Mouse (Mus musculus) lung, postnatal 0 days (tissue): ENCODE measurements around the gene Hist2h4. TPM values are rescaled to one million over a fixed set of nuclear protein-coding genes. Genes with fewer than 3 reads are reported as not detected.
"Not testable (repeated sequence)": the region's sequence is repeated elsewhere in the genome, so short reads cannot be mapped to it uniquely, and the experiment has no call there.

ENCODE experiments used
- ATAC-seq: fragments of 200-750 bp; cut with Nextera tagmentation; 2 replicates; pipeline ENCODE4 v1.8.0; 2017; ENCODE audit warnings: moderate library complexity
- DNase-seq: peaks from one replicate; pipeline ENCODE4 v3.0.0-alpha.2; 2016; ENCODE audit warnings: low spot score
- H3K27ac ChIP-seq: fragments of 300-500 bp; sonication (generic); 2 replicates; pipeline ENCODE4 v1.5.1; 2014; ENCODE audit warnings: antibody characterized with exemption, mild to moderate bottlenecking, low read length, mixed read lengths
- H3K27me3 ChIP-seq: fragments of 300-500 bp; sonication (generic); replicated peaks from 2 replicates; pipeline ENCODE4 v1.6.1; 2014; ENCODE audit warnings: low read length, mixed read lengths; ENCODE audit not compliant: insufficient read depth
- H3K36me3 ChIP-seq: fragments of 300-500 bp; sonication (generic); 2 replicates; pipeline ENCODE4 v1.6.1; 2014; ENCODE audit warnings: low read length, mixed read lengths; ENCODE audit not compliant: insufficient read depth
- H3K4me1 ChIP-seq: fragments of 300-500 bp; sonication (generic); 2 replicates; pipeline ENCODE4 v1.6.1; 2014; ENCODE audit warnings: antibody characterized with exemption, low read depth, low read length, mixed read lengths; ENCODE audit not compliant: insufficient read depth
- H3K4me2 ChIP-seq: fragments of 300-500 bp; sonication (generic); replicated peaks from 2 replicates; pipeline ENCODE4 v1.6.1; 2014; ENCODE audit warnings: low read depth, mild to moderate bottlenecking, low read length, moderate library complexity, mixed read lengths
- H3K4me3 ChIP-seq: fragments of 300-500 bp; sonication (generic); 2 replicates; pipeline ENCODE4 v1.5.1; 2014; ENCODE audit warnings: low read depth, low read length
- H3K9ac ChIP-seq: fragments of 300-500 bp; sonication (generic); replicated peaks from 2 replicates; pipeline ENCODE4 v1.6.1; 2014; ENCODE audit warnings: low read depth, mild to moderate bottlenecking
- H3K9me3 ChIP-seq: fragments of 300-500 bp; sonication (generic); 2 replicates; pipeline ENCODE4 v1.6.1; 2016; ENCODE audit warnings: low read length, mixed read lengths
- CTCF ChIP-seq: IDR thresholded peaks from 2 replicates; pipeline ENCODE4 v1.5.1; 2016; ENCODE audit warnings: antibody characterized with exemption, mild to moderate bottlenecking
- EP300 ChIP-seq: IDR thresholded peaks from 2 replicates; pipeline ENCODE4 v1.6.1; 2016; ENCODE audit warnings: antibody characterized with exemption, mild to moderate bottlenecking, control low read depth
- WGBS: fragments of 180-500 bp; shearing (Covaris S2); extraction: QIAGEN DNeasy Blood & Tissue Kit; methylation state at CpG from one replicate; pipeline ENCODE4 v1.1.7; 2014; 5-methylcytosine and 5-hydroxymethylcytosine counted together
- polyA plus RNA-seq: library from polyadenylated mRNA; unstranded; fragments of >200 nt; fragmentation: Nextera tagmentation; extraction: Ambion mirVana; gene quantifications from 2 replicates; pipeline ENCODE4 v1.2.1, GENCODE M21; 2015

The Hist2h4 gene
- polyA plus RNA-seq, 1 experiment from 2014 or later, result 9.8 TPM

- H3K27me3 ChIP-seq, ATAC-seq, H3K27ac ChIP-seq, H3K36me3 ChIP-seq, DNase-seq, H3K4me2 ChIP-seq, H3K4me3 ChIP-seq, H3K9ac ChIP-seq, H3K4me1 ChIP-seq, H3K9me3 ChIP-seq: not testable (repeated sequence)
- WGBS, result 87% methylated on average over 11 of the region's 11 CpGs
- TF ChIP-seq CTCF, result peak; percentile 89
Observed at GRCm38 (mm10) chr3:96287334-96287733, 24.2 kb upstream of the Hist2h4 start.

GRCm38 (mm10) chr3:96284457-96284856 is 21.3 kb upstream of the Hist2h4 start:
- no peak overlapping the region for H3K27ac ChIP-seq
- H3K9ac ChIP-seq, result no peak overlapping the region
- H3K36me3 ChIP-seq, result no peaks in the 10 kb centered on the region
- H3K4me2 ChIP-seq, result no peak overlapping the region
- ATAC-seq (no peak), DNase-seq (peak; percentile 64)
- 16% methylated on average over 4 of the region's 4 CpGs for WGBS
- no peaks in the 10 kb centered on the region for H3K9me3 ChIP-seq
- H3K4me1 ChIP-seq, result no peaks in the 10 kb centered on the region
- H3K27me3 ChIP-seq, result no peaks in the 10 kb centered on the region
- no peak overlapping the region for H3K4me3 ChIP-seq
- TF ChIP-seq EP300 (no peak), CTCF (peak; percentile 65)

- WGBS, result 51% methylated on average over 6 of the region's 6 CpGs
- Histone ChIP-seq H3K27me3 (no peaks in the 10 kb centered on the region), H3K9ac (no peak overlapping the region), H3K9me3 (no peaks in the 10 kb centered on the region), H3K4me1 (peaks cover 3% of the 10 kb centered on the region; the same call in 1 of the 2 replicates), H3K4me3 (no peak overlapping the region), H3K27ac (no peak overlapping the region), H3K4me2 (no peak overlapping the region), H3K36me3 (no peaks in the 10 kb centered on the region)
- ATAC-seq, result no peak
- DNase-seq, result no peak
- TF ChIP-seq EP300, result no peak
- peak; percentile 24; the same call in 1 of the 2 replicates for TF ChIP-seq CTCF
Observed at GRCm38 (mm10) chr3:96280660-96281059, 17.5 kb upstream of the Hist2h4 start.

- H3K9ac ChIP-seq, result no peak overlapping the region
- peak; percentile 83 for TF ChIP-seq CTCF
- no peak for TF ChIP-seq EP300
- H3K27me3 ChIP-seq, result no peaks in the 10 kb centered on the region
- under 1% methylated on average over 49 of the region's 49 CpGs for WGBS
- no peaks in the 10 kb centered on the region for H3K9me3 ChIP-seq
- DNase-seq (peak; percentile 93), ATAC-seq (peak; percentile 97)
- peak overlapping the region; percentile 45 for H3K4me3 ChIP-seq
- H3K36me3 ChIP-seq, result no peaks in the 10 kb centered on the region
- H3K4me1 ChIP-seq, result peaks cover 3% of the 10 kb centered on the region; the same call in 1 of the 2 replicates
- H3K27ac ChIP-seq, result peak overlapping the region; percentile 43
- peak overlapping the region; percentile 73 for H3K4me2 ChIP-seq
Observed at GRCm38 (mm10) chr3:96277800-96278624, 14.9 kb upstream of the Hist2h4 start.

- peak; percentile 64 for DNase-seq
- Histone ChIP-seq H3K9me3 (no peaks in the 10 kb centered on the region), H3K27ac (peak overlapping the region; percentile 43), H3K27me3 (no peaks in the 10 kb centered on the region), H3K36me3 (no peaks in the 10 kb centered on the region), H3K4me3 (peak overlapping the region; percentile 45), H3K4me2 (peak overlapping the region; percentile 73), H3K4me1 (peaks cover 3% of the 10 kb centered on the region; the same call in 1 of the 2 replicates), H3K9ac (no peak overlapping the region)
- TF ChIP-seq EP300 (no peak), CTCF (peak; percentile 40)
- WGBS, result 13% methylated on average over 7 of the region's 8 CpGs
- peak; percentile 52 for ATAC-seq
Observed at GRCm38 (mm10) chr3:96277428-96277799, 14.3 kb upstream of the Hist2h4 start.

- 86% methylated on average over 17 of the region's 17 CpGs for WGBS
- Histone ChIP-seq H3K36me3 (no peaks in the 10 kb centered on the region), H3K27me3 (no peaks in the 10 kb centered on the region), H3K9me3 (no peaks in the 10 kb centered on the region), H3K9ac (no peak overlapping the region), H3K4me1 (peaks cover 3% of the 10 kb centered on the region; the same call in 1 of the 2 replicates), H3K4me3 (no peak overlapping the region), H3K4me2 (no peak overlapping the region), H3K27ac (no peak overlapping the region)
- DNase-seq (no peak), ATAC-seq (no peak)
- no peak for TF ChIP-seq CTCF
- no peak for TF ChIP-seq EP300
Observed at GRCm38 (mm10) chr3:96273591-96274465, 10.7 kb upstream of the Hist2h4 start.
